Mouse (Mus musculus): Measurements from ENCODE around the gene 4930426L09Rik.

DNA sequence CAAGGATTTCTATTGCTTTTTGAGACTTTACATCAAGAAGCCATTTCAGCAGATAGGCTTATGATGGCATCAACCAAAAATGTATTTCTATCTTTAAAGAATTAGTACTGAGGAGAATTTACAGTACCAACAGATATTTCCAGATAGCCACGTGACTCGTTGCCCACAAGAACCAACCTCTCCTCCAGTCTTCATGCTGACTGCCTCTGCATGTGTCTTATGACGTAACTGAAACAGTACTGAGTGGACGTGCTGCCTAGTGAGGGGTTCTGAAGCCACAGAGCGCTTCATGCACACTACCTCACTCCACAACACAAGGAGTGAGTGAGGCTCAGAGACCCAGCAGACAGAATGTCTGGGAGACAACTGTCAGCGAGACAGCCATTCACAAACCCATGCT is 39.1 kb upstream of the 4930426L09Rik start:
- TF ChIP-seq CTCF (IDR thresholded peaks at IDR 0.05; ENCODE audit: insufficient read depth, low read length) = no peak
- no peak for TF ChIP-seq POLR2A (IDR thresholded peaks at IDR 0.05; ENCODE audit: borderline replicate concordance, extremely low read depth, low read depth, low read length)
